Mouse (Mus musculus) thymus, postnatal 25 days (tissue): Measurements from ENCODE around the gene Spp2.
"Not testable (repeated sequence)": the region's sequence is repeated elsewhere in the genome, so short reads cannot be mapped to it uniquely, and the experiment has no call there.

Experiments used
- DNase-seq: peaks from one replicate; pipeline ENCODE4 v3.0.0; 2022

Gene Spp2

DNA sequence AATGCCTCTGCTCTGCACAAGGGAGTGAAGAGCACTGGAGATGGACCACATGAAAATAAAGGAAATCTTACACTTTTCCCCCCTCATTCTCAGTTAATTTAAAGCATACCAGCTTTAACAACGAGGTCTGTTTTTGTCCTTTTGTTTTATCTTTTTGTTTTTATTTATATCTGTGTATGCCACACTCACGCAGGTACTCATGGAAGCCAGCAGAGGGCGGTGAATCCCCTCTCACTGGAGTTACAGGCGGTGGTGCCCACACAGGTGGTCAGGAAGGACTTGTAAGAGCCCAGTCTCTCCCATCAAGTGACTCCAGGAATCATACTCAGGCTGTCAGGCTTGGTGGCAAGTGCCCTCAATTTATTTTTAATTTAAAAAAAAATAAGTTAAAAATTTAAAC is 27.3 kb downstream of the Spp2 start:
- DNase-seq: no peak

DNA sequence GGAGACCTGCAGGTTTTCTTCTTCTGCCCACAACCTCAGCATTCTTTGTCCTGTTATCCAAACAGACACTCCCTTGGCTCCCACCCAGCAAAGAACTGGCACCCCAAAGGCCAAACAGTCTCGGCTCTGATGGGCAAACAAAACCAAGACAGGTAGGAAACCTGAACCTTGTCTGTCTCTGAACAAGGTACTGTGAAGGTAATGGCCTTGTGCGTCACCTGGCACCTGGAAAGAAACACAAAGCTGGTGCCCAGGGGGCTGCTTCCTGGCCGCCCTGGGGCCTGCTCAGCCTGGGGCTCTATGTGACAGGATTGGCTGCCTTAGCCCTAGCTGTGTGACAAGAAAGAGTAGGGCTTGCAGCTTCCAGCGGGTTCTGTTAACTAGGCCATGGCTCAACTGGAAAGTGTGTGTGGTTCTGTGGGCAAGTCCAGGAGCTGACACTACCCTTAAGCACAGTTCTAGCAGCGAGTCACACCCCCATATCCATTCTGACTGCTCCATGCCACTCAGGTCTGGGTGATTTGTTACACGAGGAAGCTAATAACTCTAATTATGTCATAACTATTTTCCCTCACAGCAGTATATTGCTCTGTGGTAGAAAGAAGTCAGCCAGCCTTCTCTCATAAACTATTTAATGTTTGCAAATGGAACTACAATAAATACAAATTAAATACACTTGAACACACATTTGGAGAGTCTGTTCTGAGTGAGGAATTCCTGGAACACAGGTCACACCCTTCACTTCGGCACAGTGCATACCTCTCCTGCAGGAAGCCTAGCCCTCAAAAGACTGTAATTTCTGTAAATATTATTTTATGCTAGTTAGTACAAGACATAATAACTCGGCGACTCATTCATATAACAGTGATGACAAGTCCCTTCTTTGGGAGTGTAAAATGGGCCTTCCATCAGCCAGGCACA is 30.7 kb downstream of the Spp2 start:
- no peak for DNase-seq

- no peak for DNase-seq
Measured at GRCm38 (mm10) chr1:88443383-88443782, 36.6 kb downstream of the Spp2 start.

DNA sequence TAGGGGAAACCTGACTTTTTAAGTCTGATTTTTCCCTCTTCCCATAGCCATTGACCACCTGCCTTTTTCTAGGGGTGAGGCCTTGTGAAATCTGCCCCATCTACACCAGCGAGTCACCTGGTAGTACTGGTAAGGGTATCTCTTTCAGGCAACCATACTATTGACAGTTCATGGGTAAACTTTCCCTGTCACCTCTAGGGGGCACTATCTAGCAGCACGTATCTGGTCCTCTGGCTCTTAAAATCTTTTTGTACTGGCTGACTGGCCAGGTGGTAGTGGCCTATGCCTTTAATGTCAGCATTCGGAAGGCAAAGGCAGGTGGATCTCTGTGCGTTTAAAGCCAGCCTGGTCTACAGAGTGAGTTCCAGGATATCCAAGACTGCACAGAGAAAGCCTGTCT is 38.6 kb downstream of the Spp2 start:
- DNase-seq: no peak

- DNase-seq: no peak
Measured at GRCm38 (mm10) chr1:88446270-88447030, 39.7 kb downstream of the Spp2 start.

- no peak for DNase-seq
Measured at GRCm38 (mm10) chr1:88447483-88447882, 40.7 kb downstream of the Spp2 start.

DNA sequence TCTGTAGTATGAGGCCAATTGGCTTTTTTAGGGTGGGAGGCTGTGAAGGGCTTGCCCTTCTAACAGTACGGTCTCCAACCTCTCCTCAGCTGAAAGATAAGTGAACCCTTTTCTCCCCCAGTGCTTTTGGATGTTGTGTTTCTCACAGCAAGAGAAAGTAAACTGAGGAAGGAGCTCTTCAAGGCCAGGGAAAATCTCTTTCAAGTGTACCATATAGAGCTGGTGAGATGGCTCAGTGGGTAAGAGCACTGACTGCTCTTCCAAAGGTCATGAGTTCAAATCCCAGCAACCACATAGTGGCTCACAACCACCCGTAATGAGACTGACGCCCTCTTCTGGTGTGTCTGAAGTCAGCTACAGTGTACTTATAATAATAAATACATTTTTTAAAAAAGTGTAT is 41.3 kb downstream of the Spp2 start:
- not testable (repeated sequence) for DNase-seq

DNA sequence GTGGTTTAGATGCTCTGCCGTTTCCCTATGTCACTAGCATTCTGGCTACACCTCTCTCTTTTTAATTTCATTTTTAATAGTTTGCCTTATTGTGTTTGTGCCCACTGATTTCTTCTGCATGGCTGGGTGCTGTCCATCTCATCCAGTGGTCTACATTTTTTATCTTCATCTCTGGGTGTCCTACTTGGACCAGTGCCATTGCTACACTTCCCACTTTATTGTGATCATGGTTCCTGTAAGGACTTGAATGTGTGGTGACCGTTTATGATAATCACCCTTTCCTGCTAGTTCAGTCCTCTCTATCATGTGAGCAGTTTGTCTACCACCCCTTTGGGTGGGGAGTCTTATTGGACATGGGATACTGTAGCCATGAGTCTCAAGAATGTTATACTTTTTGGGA is 43.0 kb downstream of the Spp2 start:
- no peak for DNase-seq

- no peak for DNase-seq
Measured at GRCm38 (mm10) chr1:88450668-88451067, 43.9 kb downstream of the Spp2 start.

- DNase-seq: no peak
Measured at GRCm38 (mm10) chr1:88452198-88452597, 45.4 kb downstream of the Spp2 start.

- no peak for DNase-seq
Measured at GRCm38 (mm10) chr1:88454703-88455102, 47.9 kb downstream of the Spp2 start.

GRCm38 (mm10) chr1:88455761-88456160 is 49.0 kb downstream of the Spp2 start:
- DNase-seq: no peak

DNA sequence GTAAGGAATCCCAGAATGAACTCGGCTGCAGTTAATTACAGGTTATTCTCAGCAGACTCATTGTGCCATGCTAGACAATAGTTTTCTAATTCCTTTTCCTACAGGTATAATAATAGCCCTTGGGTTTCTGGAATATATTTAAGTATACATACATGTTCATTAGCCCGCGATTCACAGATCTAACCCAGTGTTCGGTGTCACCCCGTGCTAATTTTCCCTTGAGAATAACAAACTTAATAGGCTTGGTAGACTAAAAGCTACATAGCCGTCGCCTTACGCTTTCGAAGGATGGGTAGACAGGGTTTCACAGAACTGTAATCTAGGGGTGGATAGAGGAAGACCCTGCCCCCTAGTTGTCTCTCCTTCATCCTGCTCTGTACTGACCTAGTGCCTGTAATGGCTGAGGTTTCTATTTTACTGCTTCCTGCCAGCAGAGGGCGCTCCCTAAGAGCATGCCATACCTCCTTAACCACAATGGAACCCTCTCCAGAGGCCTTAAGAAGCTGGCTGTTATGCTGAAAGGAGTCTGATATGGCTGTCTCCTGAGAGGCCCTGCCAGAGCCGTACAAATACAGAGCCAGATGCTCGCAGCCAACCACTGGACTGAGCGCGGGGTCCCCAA is 49.8 kb downstream of the Spp2 start:
- peak; percentile 80 for DNase-seq

DNA sequence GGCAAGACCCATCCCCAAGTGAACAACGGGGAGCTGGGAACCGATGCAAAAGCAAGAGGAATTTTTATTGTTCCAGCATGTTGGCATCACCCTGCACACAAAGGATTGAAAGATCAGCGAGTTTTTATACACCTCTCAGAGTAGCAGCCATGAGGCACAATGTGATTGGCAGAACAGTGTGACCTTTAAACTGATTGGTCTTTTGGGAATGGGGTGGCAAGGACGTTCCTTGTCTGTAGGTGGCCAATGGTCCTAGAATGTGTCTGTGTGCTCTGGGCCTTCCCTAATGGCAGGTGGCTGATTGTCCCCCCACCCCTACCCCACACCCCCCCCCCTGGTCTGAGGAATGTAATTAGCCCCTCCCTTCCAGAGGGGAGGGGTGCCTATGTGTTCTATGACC is 52.4 kb downstream of the Spp2 start:
- no peak for DNase-seq

DNA sequence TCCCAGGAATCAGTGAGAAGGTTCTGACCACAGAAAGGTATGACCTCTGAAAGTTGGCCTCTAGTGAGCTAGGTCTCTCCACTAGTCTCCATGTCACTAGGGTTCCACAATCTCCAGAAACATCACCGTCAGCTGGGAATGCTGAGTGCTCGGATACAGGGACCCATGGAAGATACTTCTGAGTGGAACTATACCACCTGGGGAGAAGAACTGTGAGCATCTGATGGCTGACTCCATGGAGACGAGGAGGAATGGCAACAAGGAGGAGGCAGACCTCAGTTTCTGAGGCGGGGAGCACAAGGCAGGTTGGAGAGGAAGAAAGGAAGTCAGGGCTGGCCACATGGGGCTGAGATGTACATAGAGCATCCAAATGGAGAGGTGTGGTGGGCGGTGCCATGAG is 52.9 kb downstream of the Spp2 start:
- no peak for DNase-seq

GRCm38 (mm10) chr1:88461096-88461495 is 54.3 kb downstream of the Spp2 start:
- no peak for DNase-seq

- DNase-seq: peak; percentile 35
Measured at GRCm38 (mm10) chr1:88462484-88462883, 55.7 kb downstream of the Spp2 start.

- no peak for DNase-seq
Measured at GRCm38 (mm10) chr1:88463241-88463640, 56.5 kb downstream of the Spp2 start.

DNA sequence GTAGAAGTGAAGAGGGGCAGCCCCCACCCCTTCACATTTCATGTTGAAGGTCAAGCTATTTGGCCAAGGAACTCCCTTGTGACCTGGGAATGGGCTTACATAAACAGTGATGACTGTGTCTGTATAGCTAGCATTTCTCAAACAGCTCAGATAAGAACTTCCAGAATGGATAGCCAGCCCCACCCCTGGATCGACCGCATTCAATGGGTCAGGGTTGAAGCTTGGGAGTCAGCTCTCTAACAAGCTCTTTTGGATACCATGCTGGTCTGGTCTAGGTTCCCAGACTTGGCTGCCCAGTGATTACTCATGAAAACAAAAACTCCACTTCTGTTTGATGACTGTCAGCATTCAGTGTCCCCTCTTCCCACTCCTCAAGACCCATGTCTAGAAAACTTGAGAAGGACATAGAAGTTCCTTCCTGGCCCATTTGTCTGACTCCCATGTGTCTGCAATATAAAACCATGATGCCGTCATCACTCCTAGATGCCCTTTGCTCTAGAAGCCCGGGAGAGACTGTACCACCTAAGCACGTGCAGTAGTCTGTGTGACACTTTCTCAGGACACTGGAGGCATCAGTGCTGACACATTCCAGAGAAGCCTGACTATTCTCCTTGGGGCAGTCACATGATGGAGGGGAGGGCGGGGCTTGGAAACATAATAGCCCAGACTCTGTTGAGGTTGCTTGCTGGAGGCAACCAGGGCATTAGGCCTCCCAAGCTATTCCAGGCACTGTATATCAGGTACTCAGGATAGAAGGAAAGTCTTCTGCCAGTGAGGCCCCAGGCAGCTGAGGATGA is 57.5 kb downstream of the Spp2 start:
- DNase-seq: no peak

GRCm38 (mm10) chr1:88465722-88466121 is 59.0 kb downstream of the Spp2 start:
- DNase-seq: peak; percentile 32

DNA sequence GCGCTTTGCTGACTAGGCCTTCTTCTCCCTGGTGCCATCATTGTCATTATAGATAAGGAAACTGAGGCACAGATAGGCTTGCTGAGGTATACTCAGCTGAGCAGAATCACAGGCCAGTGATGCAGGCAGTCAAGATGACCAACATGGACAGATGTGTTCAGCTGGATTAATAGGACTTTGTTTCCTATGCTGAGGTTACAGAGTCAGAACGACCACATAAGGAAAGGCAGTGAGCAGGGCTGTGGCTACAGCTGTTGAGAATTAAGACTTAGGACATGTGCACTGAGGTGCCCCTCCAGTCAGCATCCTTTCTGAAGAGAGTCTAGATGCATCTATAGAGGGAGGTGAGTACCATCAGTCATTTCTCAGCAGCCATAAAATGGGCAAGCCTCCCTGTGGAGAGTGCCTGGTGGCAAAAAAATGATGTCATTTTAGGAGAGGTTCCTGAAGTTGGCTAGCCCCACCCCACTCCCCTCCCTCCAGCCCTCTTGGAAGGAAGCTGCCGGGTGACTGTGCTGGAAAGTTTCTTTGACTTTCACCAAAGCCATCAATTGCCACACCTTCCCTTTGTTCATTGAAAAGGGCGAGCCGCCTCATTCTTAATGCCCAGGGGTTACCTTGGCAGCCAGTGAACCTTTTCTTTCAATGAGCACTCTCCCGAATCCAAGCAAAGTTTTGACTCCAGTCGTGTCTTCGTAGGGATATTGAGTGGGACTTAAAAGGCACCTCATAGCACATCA is 59.7 kb downstream of the Spp2 start:
- no peak for DNase-seq

GRCm38 (mm10) chr1:88467866-88468265 is 61.1 kb downstream of the Spp2 start:
- no peak for DNase-seq
